Mouse (Mus musculus): ENCODE results near the gene Spata20. TPM values are rescaled to one million over a fixed set of nuclear protein-coding genes. Genes with fewer than 3 reads are reported as not detected.

Gene Spata20
- polyA plus RNA-seq, 1 experiment from 2014 or later: not detected

- ATAC-seq (ENCODE audit: insufficient number of reproducible peaks, insufficient read depth, low FRiP score, low read depth): no peak
- peaks cover 62% of the 10 kb centered on the region for H3K27me3 ChIP-seq (ENCODE audit: control insufficient read depth, insufficient read depth, low read length)
- H3K4me1 ChIP-seq (ENCODE audit: control insufficient read depth in 2 of 2, insufficient read depth in 2 of 2, low read length in 2 of 2): peaks cover 29 to 53% of the 10 kb centered on the region in 2 experiments
- under 1% methylated on average over 52 of the region's 52 CpGs for WGBS
- H3K4me3 ChIP-seq (ENCODE audit: control insufficient read depth in 1 of 2, insufficient read depth in 1 of 2, low read depth in 1 of 2, low read length in 2 of 2): peak overlapping the region; percentile 49 to 50
- H3K36me3 ChIP-seq (ENCODE audit: control insufficient read depth, insufficient read depth, low read length): no peaks in the 10 kb centered on the region
- 0 out of 4 replicates have a peak overlapping the region, but pooled peaks of 1 of the 2 experiments have one; percentile 0 for H3K27ac ChIP-seq (replicated peaks in 1 of 2; ENCODE audit: control insufficient read depth in 1 of 2, insufficient read depth in 1 of 2, low read depth in 2 of 2, low read length in 2 of 2)
- peak overlapping the region; percentile 75 for H3K9ac ChIP-seq (ENCODE audit: low read length)
- H3K4me2 ChIP-seq (ENCODE audit: low read length): peak overlapping the region; percentile 85
- H3K9me3 ChIP-seq (ENCODE audit: control insufficient read depth, low read length): no peaks in the 10 kb centered on the region
Observed at GRCm38 (mm10) chr11:94472916-94473706, 12.9 kb downstream of the Spata20 start.

- peak overlapping the region; percentile 85 for H3K4me2 ChIP-seq (ENCODE audit: low read length)
- H3K27me3 ChIP-seq (ENCODE audit: control insufficient read depth, insufficient read depth, low read length): peaks cover 57% of the 10 kb centered on the region
- H3K27ac ChIP-seq (replicated peaks in 1 of 2; ENCODE audit: control insufficient read depth in 1 of 2, insufficient read depth in 1 of 2, low read depth in 2 of 2, low read length in 2 of 2): no peak overlapping the region
- peak overlapping the region; percentile 49 to 50 for H3K4me3 ChIP-seq (ENCODE audit: control insufficient read depth in 1 of 2, insufficient read depth in 1 of 2, low read depth in 1 of 2, low read length in 2 of 2)
- 1% methylated on average over 15 of the region's 15 CpGs for WGBS
- no peak for ATAC-seq (ENCODE audit: insufficient number of reproducible peaks, insufficient read depth, low FRiP score, low read depth)
- peak overlapping the region; percentile 75 for H3K9ac ChIP-seq (ENCODE audit: low read length)
- no peaks in the 10 kb centered on the region for H3K36me3 ChIP-seq (ENCODE audit: control insufficient read depth, insufficient read depth, low read length)
- peaks cover 33 to 59% of the 10 kb centered on the region in 2 experiments for H3K4me1 ChIP-seq (ENCODE audit: control insufficient read depth in 2 of 2, insufficient read depth in 2 of 2, low read length in 2 of 2)
- H3K9me3 ChIP-seq (ENCODE audit: control insufficient read depth, low read length): no peaks in the 10 kb centered on the region
Observed at GRCm38 (mm10) chr11:94472585-94472915, 13.4 kb downstream of the Spata20 start.

- Histone ChIP-seq H3K4me1 (ENCODE audit: control insufficient read depth in 2 of 2, insufficient read depth in 2 of 2, low read length in 2 of 2) (peaks cover 35 to 61% of the 10 kb centered on the region in 2 experiments), H3K4me3 (ENCODE audit: control insufficient read depth in 1 of 2, insufficient read depth in 1 of 2, low read depth in 1 of 2, low read length in 2 of 2) (peak overlapping the region; percentile 49 to 50), H3K36me3 (ENCODE audit: control insufficient read depth, insufficient read depth, low read length) (no peaks in the 10 kb centered on the region), H3K27me3 (ENCODE audit: control insufficient read depth, insufficient read depth, low read length) (peaks cover 52% of the 10 kb centered on the region), H3K9me3 (ENCODE audit: control insufficient read depth, low read length) (no peaks in the 10 kb centered on the region), H3K9ac (ENCODE audit: low read length) (peak overlapping the region; percentile 75), H3K27ac (replicated peaks in 1 of 2; ENCODE audit: control insufficient read depth in 1 of 2, insufficient read depth in 1 of 2, low read depth in 2 of 2, low read length in 2 of 2) (0 out of 4 replicates have a peak overlapping the region, but pooled peaks of 1 of the 2 experiments have one; percentile 41), H3K4me2 (ENCODE audit: low read length) (peak overlapping the region; percentile 85)
- ATAC-seq (ENCODE audit: insufficient number of reproducible peaks, insufficient read depth, low FRiP score, low read depth): no peak
- WGBS: 5% methylated on average over 17 of the region's 17 CpGs
Observed at GRCm38 (mm10) chr11:94471740-94472584, 14.0 kb downstream of the Spata20 start.

GRCm38 (mm10) chr11:94470391-94470790 lies 15.6 kb downstream of the Spata20 start:
- no peak for ATAC-seq (ENCODE audit: insufficient number of reproducible peaks, insufficient read depth, low FRiP score, low read depth)
- H3K27me3 ChIP-seq (ENCODE audit: control insufficient read depth, insufficient read depth, low read length): peaks cover 37% of the 10 kb centered on the region
- H3K27ac ChIP-seq (replicated peaks in 1 of 2; ENCODE audit: control insufficient read depth in 1 of 2, insufficient read depth in 1 of 2, low read depth in 2 of 2, low read length in 2 of 2): no peak overlapping the region
- H3K4me2 ChIP-seq (ENCODE audit: low read length): 0 out of 2 replicates have a peak overlapping the region, but pooled peaks have one; percentile 2
- H3K4me1 ChIP-seq (ENCODE audit: control insufficient read depth in 2 of 2, insufficient read depth in 2 of 2, low read length in 2 of 2): peaks cover 35 to 54% of the 10 kb centered on the region in 2 experiments
- WGBS: 58% methylated on average over 7 of the region's 7 CpGs
- no peaks in the 10 kb centered on the region for H3K36me3 ChIP-seq (ENCODE audit: control insufficient read depth, insufficient read depth, low read length)
- H3K4me3 ChIP-seq (ENCODE audit: control insufficient read depth in 1 of 2, insufficient read depth in 1 of 2, low read depth in 1 of 2, low read length in 2 of 2): no peak overlapping the region
- H3K9me3 ChIP-seq (ENCODE audit: control insufficient read depth, low read length): no peaks in the 10 kb centered on the region
- H3K9ac ChIP-seq (ENCODE audit: low read length): no peak overlapping the region

- peaks cover 27% of the 10 kb centered on the region for H3K27me3 ChIP-seq (ENCODE audit: control insufficient read depth, insufficient read depth, low read length)
- no peak overlapping the region for H3K4me2 ChIP-seq (ENCODE audit: low read length)
- H3K36me3 ChIP-seq (ENCODE audit: control insufficient read depth, insufficient read depth, low read length): no peaks in the 10 kb centered on the region
- no peak overlapping the region for H3K9ac ChIP-seq (ENCODE audit: low read length)
- H3K9me3 ChIP-seq (ENCODE audit: control insufficient read depth, low read length): no peaks in the 10 kb centered on the region
- H3K27ac ChIP-seq (replicated peaks in 1 of 2; ENCODE audit: control insufficient read depth in 1 of 2, insufficient read depth in 1 of 2, low read depth in 2 of 2, low read length in 2 of 2): no peak overlapping the region
- no peak overlapping the region for H3K4me3 ChIP-seq (ENCODE audit: control insufficient read depth in 1 of 2, insufficient read depth in 1 of 2, low read depth in 1 of 2, low read length in 2 of 2)
- ATAC-seq (ENCODE audit: insufficient number of reproducible peaks, insufficient read depth, low FRiP score, low read depth): no peak
- peaks cover 31 to 53% of the 10 kb centered on the region in 2 experiments for H3K4me1 ChIP-seq (ENCODE audit: control insufficient read depth in 2 of 2, insufficient read depth in 2 of 2, low read length in 2 of 2)
- 53% methylated on average over 9 of the region's 9 CpGs for WGBS
Observed at GRCm38 (mm10) chr11:94469136-94470064, 16.6 kb downstream of the Spata20 start.

DNA sequence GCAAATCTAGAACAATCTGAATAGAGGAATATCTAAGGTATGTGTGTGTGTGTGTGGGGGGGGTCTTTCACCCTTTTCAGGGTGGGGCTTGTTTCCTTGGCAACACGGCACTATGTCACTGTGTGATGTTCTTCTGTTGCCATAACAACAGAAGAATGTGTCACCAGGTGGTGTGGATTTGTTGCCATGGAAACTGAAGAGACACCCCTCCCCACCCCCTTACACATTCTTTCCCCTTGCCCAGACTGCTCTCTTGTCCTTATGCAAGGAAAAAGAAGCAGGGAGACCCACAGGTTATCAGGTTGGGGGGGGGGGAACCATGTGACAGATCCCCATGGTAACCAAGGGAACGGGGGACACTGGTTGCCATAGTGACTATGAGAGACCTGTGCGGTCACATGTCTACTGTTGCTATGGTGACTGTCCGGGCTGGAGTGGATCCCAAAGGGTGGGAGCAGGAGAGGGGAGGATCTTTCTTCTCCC lies 17.4 kb downstream of the Spata20 start:
- Histone ChIP-seq H3K4me1 (ENCODE audit: control insufficient read depth in 2 of 2, insufficient read depth in 2 of 2, low read length in 2 of 2) (peaks cover 30 to 49% of the 10 kb centered on the region in 2 experiments), H3K36me3 (ENCODE audit: control insufficient read depth, insufficient read depth, low read length) (no peaks in the 10 kb centered on the region), H3K4me2 (ENCODE audit: low read length) (no peak overlapping the region), H3K27ac (replicated peaks in 1 of 2; ENCODE audit: control insufficient read depth in 1 of 2, insufficient read depth in 1 of 2, low read depth in 2 of 2, low read length in 2 of 2) (no peak overlapping the region), H3K9ac (ENCODE audit: low read length) (no peak overlapping the region), H3K9me3 (ENCODE audit: control insufficient read depth, low read length) (no peaks in the 10 kb centered on the region), H3K4me3 (ENCODE audit: control insufficient read depth in 1 of 2, insufficient read depth in 1 of 2, low read depth in 1 of 2, low read length in 2 of 2) (no peak overlapping the region), H3K27me3 (ENCODE audit: control insufficient read depth, insufficient read depth, low read length) (peaks cover 26% of the 10 kb centered on the region)
- 37% methylated on average over 4 of the region's 4 CpGs for WGBS
- no peak for ATAC-seq (ENCODE audit: insufficient number of reproducible peaks, insufficient read depth, low FRiP score, low read depth)

Data from heart, embryonic 14.5 days (tissue).